Mouse (Mus musculus): ENCODE results near the gene Drd2. TPM values are rescaled to one million over a fixed set of nuclear protein-coding genes. Genes with fewer than 3 reads are reported as not detected.

The Drd2 gene
- polyA plus RNA-seq, 1 experiment from 2014 or later, result 1.4 TPM

DNA sequence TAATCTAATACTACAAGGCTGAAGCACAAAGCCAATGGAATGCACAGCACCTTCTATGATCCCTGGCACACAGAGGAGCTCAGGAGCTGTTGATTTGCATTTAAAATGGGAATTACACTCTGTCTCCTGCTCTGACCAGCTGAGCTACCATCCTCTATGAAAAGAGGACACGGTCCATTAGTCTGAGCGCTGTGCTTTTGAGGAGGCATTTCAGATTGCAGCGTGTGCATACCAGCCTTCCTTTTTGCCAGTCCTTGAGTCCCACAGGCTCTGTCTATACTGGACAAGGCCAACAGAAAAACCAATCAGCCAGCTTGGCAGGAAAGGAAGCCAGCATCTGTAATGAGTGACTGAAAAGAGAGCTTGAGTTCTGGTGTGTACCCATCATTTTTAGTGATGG, 43.6 kb downstream of the Drd2 start:
- H3K9me3 ChIP-seq (replicated peaks; ENCODE audit: control insufficient read depth, low read length), result no peaks in the 10 kb centered on the region
- no peak for DNase-seq (ENCODE audit: low spot score)
- H3K27me3 ChIP-seq (replicated peaks; ENCODE audit: control insufficient read depth, insufficient read depth, low read length), result no peaks in the 10 kb centered on the region
- H3K36me3 ChIP-seq (ENCODE audit: control insufficient read depth, insufficient read depth, low read length), result no peaks in the 10 kb centered on the region
- H3K27ac ChIP-seq (ENCODE audit: low read depth, low read length), result no peak overlapping the region
- H3K4me1 ChIP-seq (ENCODE audit: control insufficient read depth, insufficient read depth, low read length), result 0 out of 2 replicates have a peak, but pooled peaks cover 3% of the 10 kb centered on the region
- H3K4me2 ChIP-seq (ENCODE audit: low read length), result no peak overlapping the region
- H3K4me3 ChIP-seq (ENCODE audit: low read depth, low read length), result no peak overlapping the region
- H3K9ac ChIP-seq (ENCODE audit: low read length), result no peak overlapping the region
- ATAC-seq, result no peak
- 28% methylated on average over 3 of the region's 3 CpGs for WGBS

- H3K27ac ChIP-seq (ENCODE audit: low read depth, low read length), result no peak overlapping the region
- H3K9ac ChIP-seq (ENCODE audit: low read length), result no peak overlapping the region
- no peak overlapping the region for H3K4me3 ChIP-seq (ENCODE audit: low read depth, low read length)
- DNase-seq (ENCODE audit: low spot score) (no peak), ATAC-seq (no peak)
- WGBS, result 90% methylated on average over 6 of the region's 6 CpGs
- 0 out of 2 replicates have a peak, but pooled peaks cover 3% of the 10 kb centered on the region for H3K4me1 ChIP-seq (ENCODE audit: control insufficient read depth, insufficient read depth, low read length)
- no peaks in the 10 kb centered on the region for H3K27me3 ChIP-seq (replicated peaks; ENCODE audit: control insufficient read depth, insufficient read depth, low read length)
- no peak overlapping the region for H3K4me2 ChIP-seq (ENCODE audit: low read length)
- H3K9me3 ChIP-seq (replicated peaks; ENCODE audit: control insufficient read depth, low read length), result no peaks in the 10 kb centered on the region
- H3K36me3 ChIP-seq (ENCODE audit: control insufficient read depth, insufficient read depth, low read length), result no peaks in the 10 kb centered on the region
Observed at GRCm38 (mm10) chr9:49384855-49385254, 44.4 kb downstream of the Drd2 start.

GRCm38 (mm10) chr9:49385301-49385700, 44.9 kb downstream of the Drd2 start:
- Histone ChIP-seq H3K36me3 (ENCODE audit: control insufficient read depth, insufficient read depth, low read length) (no peaks in the 10 kb centered on the region), H3K9ac (ENCODE audit: low read length) (no peak overlapping the region), H3K9me3 (replicated peaks; ENCODE audit: control insufficient read depth, low read length) (no peaks in the 10 kb centered on the region), H3K4me1 (ENCODE audit: control insufficient read depth, insufficient read depth, low read length) (0 out of 2 replicates have a peak, but pooled peaks cover 3% of the 10 kb centered on the region), H3K4me2 (ENCODE audit: low read length) (no peak overlapping the region), H3K27ac (ENCODE audit: low read depth, low read length) (no peak overlapping the region), H3K27me3 (replicated peaks; ENCODE audit: control insufficient read depth, insufficient read depth, low read length) (no peaks in the 10 kb centered on the region), H3K4me3 (ENCODE audit: low read depth, low read length) (no peak overlapping the region)
- ATAC-seq (no peak), DNase-seq (ENCODE audit: low spot score) (no peak)
- 67% methylated on average over 7 of the region's 7 CpGs for WGBS

GRCm38 (mm10) chr9:49386119-49386518, 45.7 kb downstream of the Drd2 start:
- Histone ChIP-seq H3K9ac (ENCODE audit: low read length) (no peak overlapping the region), H3K4me3 (ENCODE audit: low read depth, low read length) (no peak overlapping the region), H3K36me3 (ENCODE audit: control insufficient read depth, insufficient read depth, low read length) (no peaks in the 10 kb centered on the region), H3K4me1 (ENCODE audit: control insufficient read depth, insufficient read depth, low read length) (0 out of 2 replicates have a peak, but pooled peaks cover 3% of the 10 kb centered on the region), H3K27ac (ENCODE audit: low read depth, low read length) (no peak overlapping the region), H3K4me2 (ENCODE audit: low read length) (no peak overlapping the region), H3K9me3 (replicated peaks; ENCODE audit: control insufficient read depth, low read length) (no peaks in the 10 kb centered on the region), H3K27me3 (replicated peaks; ENCODE audit: control insufficient read depth, insufficient read depth, low read length) (no peaks in the 10 kb centered on the region)
- ATAC-seq (no peak), DNase-seq (ENCODE audit: low spot score) (peak; percentile 61)
- 18% methylated on average over 11 of the region's 11 CpGs for WGBS

DNA sequence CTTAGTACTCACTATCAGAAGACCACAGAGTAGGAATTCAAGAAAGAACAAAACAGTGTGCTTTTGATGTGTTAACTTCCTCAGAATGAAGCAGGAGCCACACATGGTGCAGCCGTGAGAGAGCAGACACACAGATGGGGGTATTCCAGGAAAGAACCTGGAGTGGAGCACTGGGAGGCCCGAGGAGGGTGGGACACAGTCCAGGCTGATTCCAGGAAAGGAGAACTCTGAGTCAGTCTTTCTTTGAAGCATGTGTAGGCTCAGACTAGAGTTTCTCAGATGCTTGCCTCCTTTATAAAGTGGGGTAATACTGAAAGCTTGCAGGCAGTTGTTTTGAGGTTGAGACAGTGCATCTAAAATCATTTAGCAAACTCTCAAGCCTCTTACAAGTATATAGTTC, 51.8 kb downstream of the Drd2 start:
- Histone ChIP-seq H3K4me3 (ENCODE audit: low read depth, low read length) (no peak overlapping the region), H3K4me2 (ENCODE audit: low read length) (no peak overlapping the region), H3K4me1 (ENCODE audit: control insufficient read depth, insufficient read depth, low read length) (no peaks in the 10 kb centered on the region), H3K9ac (ENCODE audit: low read length) (no peak overlapping the region), H3K36me3 (ENCODE audit: control insufficient read depth, insufficient read depth, low read length) (no peaks in the 10 kb centered on the region), H3K27ac (ENCODE audit: low read depth, low read length) (no peak overlapping the region), H3K9me3 (replicated peaks; ENCODE audit: control insufficient read depth, low read length) (no peaks in the 10 kb centered on the region), H3K27me3 (replicated peaks; ENCODE audit: control insufficient read depth, insufficient read depth, low read length) (no peaks in the 10 kb centered on the region)
- ATAC-seq, result no peak
- DNase-seq (ENCODE audit: low spot score), result no peak
- WGBS, result 57% methylated on average over 2 of the region's 2 CpGs

GRCm38 (mm10) chr9:49396006-49396405, 55.6 kb downstream of the Drd2 start:
- H3K36me3 ChIP-seq (ENCODE audit: control insufficient read depth, insufficient read depth, low read length), result no peaks in the 10 kb centered on the region
- no peaks in the 10 kb centered on the region for H3K4me1 ChIP-seq (ENCODE audit: control insufficient read depth, insufficient read depth, low read length)
- no peak overlapping the region for H3K9ac ChIP-seq (ENCODE audit: low read length)
- H3K27me3 ChIP-seq (replicated peaks; ENCODE audit: control insufficient read depth, insufficient read depth, low read length), result no peaks in the 10 kb centered on the region
- H3K4me3 ChIP-seq (ENCODE audit: low read depth, low read length), result no peak overlapping the region
- H3K9me3 ChIP-seq (replicated peaks; ENCODE audit: control insufficient read depth, low read length), result no peaks in the 10 kb centered on the region
- no peak overlapping the region for H3K27ac ChIP-seq (ENCODE audit: low read depth, low read length)
- DNase-seq (ENCODE audit: low spot score) (no peak), ATAC-seq (no peak)
- H3K4me2 ChIP-seq (ENCODE audit: low read length), result no peak overlapping the region

DNA sequence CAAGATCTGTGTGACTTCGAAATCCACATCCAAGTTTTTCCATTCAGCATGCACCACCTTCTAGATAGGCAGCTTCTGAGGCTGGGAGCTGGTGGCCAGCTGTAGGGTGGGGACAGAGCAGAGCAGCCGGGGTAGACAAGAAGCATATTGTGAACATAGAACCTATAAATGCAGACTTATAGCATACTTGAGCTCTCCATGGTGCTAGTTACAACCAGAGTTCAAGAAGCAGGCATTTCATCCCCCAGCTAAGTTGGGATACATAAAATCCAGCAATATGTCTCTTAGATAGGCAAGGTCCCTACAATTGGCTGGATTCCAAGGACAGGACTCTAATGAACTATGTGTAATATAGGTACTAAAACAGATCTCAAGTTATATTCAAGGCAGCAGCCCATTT, 63.3 kb downstream of the Drd2 start:
- Histone ChIP-seq H3K9me3 (replicated peaks; ENCODE audit: control insufficient read depth, low read length) (no peaks in the 10 kb centered on the region), H3K4me3 (ENCODE audit: low read depth, low read length) (no peak overlapping the region), H3K9ac (ENCODE audit: low read length) (no peak overlapping the region), H3K36me3 (ENCODE audit: control insufficient read depth, insufficient read depth, low read length) (no peaks in the 10 kb centered on the region), H3K27me3 (replicated peaks; ENCODE audit: control insufficient read depth, insufficient read depth, low read length) (no peaks in the 10 kb centered on the region), H3K4me1 (ENCODE audit: control insufficient read depth, insufficient read depth, low read length) (no peaks in the 10 kb centered on the region), H3K27ac (ENCODE audit: low read depth, low read length) (no peak overlapping the region), H3K4me2 (ENCODE audit: low read length) (no peak overlapping the region)
- WGBS, result 72% methylated on average over 2 of the region's 2 CpGs
- ATAC-seq (no peak), DNase-seq (ENCODE audit: low spot score) (no peak)

GRCm38 (mm10) chr9:49407028-49407427, 66.6 kb downstream of the Drd2 start:
- ATAC-seq (no peak), DNase-seq (ENCODE audit: low spot score) (no peak)
- Histone ChIP-seq H3K27ac (ENCODE audit: low read depth, low read length) (no peak overlapping the region), H3K9ac (ENCODE audit: low read length) (no peak overlapping the region), H3K4me2 (ENCODE audit: low read length) (no peak overlapping the region), H3K36me3 (ENCODE audit: control insufficient read depth, insufficient read depth, low read length) (no peaks in the 10 kb centered on the region), H3K27me3 (replicated peaks; ENCODE audit: control insufficient read depth, insufficient read depth, low read length) (no peaks in the 10 kb centered on the region), H3K4me1 (ENCODE audit: control insufficient read depth, insufficient read depth, low read length) (no peaks in the 10 kb centered on the region), H3K4me3 (ENCODE audit: low read depth, low read length) (no peak overlapping the region), H3K9me3 (replicated peaks; ENCODE audit: control insufficient read depth, low read length) (no peaks in the 10 kb centered on the region)
- 88% methylated on average over 5 of the region's 5 CpGs for WGBS

DNA sequence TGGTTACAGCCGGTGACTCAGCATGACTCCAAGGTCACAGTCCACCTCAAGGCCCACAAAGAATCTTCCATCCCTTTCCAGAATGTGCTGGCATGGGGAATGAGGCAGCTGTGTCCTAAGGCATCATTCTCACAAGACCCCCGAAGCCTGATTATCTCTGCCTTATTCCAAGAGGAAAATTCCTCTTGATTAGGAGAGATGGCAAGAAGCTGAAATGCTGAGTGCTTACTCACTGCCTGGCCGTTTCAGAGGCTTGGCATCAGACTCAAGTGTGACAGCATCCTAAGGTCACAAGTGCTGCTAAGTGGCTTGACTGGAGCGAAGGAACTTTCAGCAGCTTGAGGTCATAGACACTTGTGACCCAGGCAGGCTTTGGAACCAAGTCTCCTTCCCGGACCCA, 70.2 kb downstream of the Drd2 start:
- Histone ChIP-seq H3K9me3 (replicated peaks; ENCODE audit: control insufficient read depth, low read length) (no peaks in the 10 kb centered on the region), H3K4me1 (ENCODE audit: control insufficient read depth, insufficient read depth, low read length) (no peaks in the 10 kb centered on the region), H3K36me3 (ENCODE audit: control insufficient read depth, insufficient read depth, low read length) (no peaks in the 10 kb centered on the region), H3K4me2 (ENCODE audit: low read length) (no peak overlapping the region), H3K27me3 (replicated peaks; ENCODE audit: control insufficient read depth, insufficient read depth, low read length) (no peaks in the 10 kb centered on the region), H3K9ac (ENCODE audit: low read length) (no peak overlapping the region), H3K27ac (ENCODE audit: low read depth, low read length) (no peak overlapping the region), H3K4me3 (ENCODE audit: low read depth, low read length) (no peak overlapping the region)
- ATAC-seq (no peak), DNase-seq (ENCODE audit: low spot score) (no peak)
- 86% methylated on average over 5 of the region's 5 CpGs for WGBS

Data from forebrain, embryonic 14.5 days (tissue).